Mouse (Mus musculus) lung, postnatal 0 days (tissue): Measurements from ENCODE around the gene Slc17a6.

Source experiments
- CTCF ChIP-seq: IDR thresholded peaks from 2 replicates; pipeline ENCODE4 v1.5.1; 2016; ENCODE audit warnings: antibody characterized with exemption, mild to moderate bottlenecking
- EP300 ChIP-seq: IDR thresholded peaks from 2 replicates; pipeline ENCODE4 v1.6.1; 2016; ENCODE audit warnings: antibody characterized with exemption, mild to moderate bottlenecking, control low read depth

DNA sequence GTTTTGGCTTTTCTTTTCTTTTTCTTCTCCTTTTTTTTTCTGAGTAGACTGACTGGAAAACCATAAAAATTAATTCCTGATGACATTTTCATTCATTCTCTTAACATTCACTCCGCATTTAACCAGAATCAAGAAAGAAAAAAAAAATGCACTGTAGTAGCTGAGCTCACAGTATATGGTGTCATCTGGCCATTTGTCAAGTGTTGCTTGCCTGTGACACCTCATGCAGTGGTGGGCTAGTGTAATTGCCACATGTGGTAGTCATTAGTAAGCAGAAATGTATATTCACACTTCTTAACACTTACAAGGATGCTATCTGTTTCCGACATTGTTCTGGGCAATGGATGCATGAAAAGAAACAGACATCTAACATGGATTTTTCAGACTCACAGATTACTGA lies 94.0 kb downstream of the Slc17a6 start:
- TF ChIP-seq CTCF (no peak), EP300 (no peak)
